Mouse (Mus musculus): ENCODE data around the gene Akap13. TPM values are rescaled to one million over a fixed set of nuclear protein-coding genes. Genes with fewer than 3 reads are reported as not detected.
"Not testable (repeated sequence)": the region's sequence is repeated elsewhere in the genome, so short reads cannot be mapped to it uniquely, and the experiment has no call there.

Gene Akap13
- polyA plus RNA-seq, 1 experiment from 2014 or later: 41.0 TPM

- WGBS (ENCODE audit: insufficient replicate concordance): 70% methylated on average over 12 of the region's 12 CpGs
- Histone ChIP-seq H3K4me2 (ENCODE audit: low read depth, low read length) (no peak overlapping the region), H3K27ac (ENCODE audit: low read length) (no peak overlapping the region), H3K36me3 (ENCODE audit: control insufficient read depth, insufficient read depth) (peaks cover 46% of the 10 kb centered on the region), H3K27me3 (ENCODE audit: control insufficient read depth, insufficient read depth, low read depth, low read length) (no peaks in the 10 kb centered on the region), H3K9me3 (replicated peaks; ENCODE audit: control insufficient read depth, low read length) (no peaks in the 10 kb centered on the region), H3K4me1 (ENCODE audit: control insufficient read depth, low read depth, low read length) (peaks cover 21% of the 10 kb centered on the region), H3K4me3 (ENCODE audit: low read depth, low read length) (no peak overlapping the region), H3K9ac (ENCODE audit: low read depth, low read length) (no peak overlapping the region)
- ATAC-seq (ENCODE audit: low read depth): no peak
Observed at GRCm38 (mm10) chr7:75753192-75753783, 298.0 kb downstream of the Akap13 start.

DNA sequence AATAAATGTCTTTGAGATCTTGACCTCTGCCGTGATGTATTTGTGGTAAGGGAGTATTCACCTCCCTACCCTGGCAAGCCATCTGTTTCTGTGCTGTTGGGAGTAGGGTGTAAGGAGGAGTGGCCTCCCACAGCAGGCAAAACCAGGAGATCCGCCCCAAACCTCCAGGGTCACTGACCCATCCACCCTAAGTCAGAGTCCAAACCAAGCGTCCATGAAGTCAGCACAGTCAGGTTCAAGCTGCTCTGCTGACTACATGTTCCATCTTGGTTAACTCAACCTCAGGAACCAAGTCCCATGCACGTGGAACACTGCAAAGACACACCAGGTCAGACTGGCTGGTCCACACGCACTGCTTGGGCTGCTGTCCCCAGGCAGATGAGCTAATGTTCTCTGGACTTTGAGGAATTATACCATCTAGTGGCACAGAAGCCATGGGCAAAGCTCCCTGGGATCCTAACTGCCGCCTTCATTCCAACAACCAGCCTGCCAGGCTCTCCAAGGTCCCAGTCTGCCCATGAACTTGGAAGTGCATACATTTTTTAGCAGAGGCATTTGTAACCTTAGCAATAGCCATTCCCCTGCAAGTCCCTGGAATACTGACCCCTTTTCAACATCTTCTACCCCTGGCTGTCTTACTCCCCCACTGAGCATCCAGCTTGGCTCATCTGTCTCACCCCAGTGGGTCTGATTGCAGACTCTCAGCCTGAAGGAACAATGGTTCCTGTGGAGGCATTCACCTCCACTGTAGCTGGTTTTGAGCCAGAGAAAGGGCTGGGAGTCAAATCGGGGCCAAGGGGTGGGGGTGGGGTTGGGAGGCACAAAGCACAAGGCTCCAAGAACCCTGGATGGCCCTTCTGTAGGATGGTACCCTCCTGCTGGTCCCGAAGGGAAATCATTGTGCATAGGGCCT, 299.5 kb downstream of the Akap13 start:
- Histone ChIP-seq H3K36me3 (ENCODE audit: control insufficient read depth, insufficient read depth) (peaks cover 31% of the 10 kb centered on the region), H3K9ac (ENCODE audit: low read depth, low read length) (no peak overlapping the region), H3K4me2 (ENCODE audit: low read depth, low read length) (no peak overlapping the region), H3K27me3 (ENCODE audit: control insufficient read depth, insufficient read depth, low read depth, low read length) (no peaks in the 10 kb centered on the region), H3K4me1 (ENCODE audit: control insufficient read depth, low read depth, low read length) (peaks cover 34% of the 10 kb centered on the region), H3K9me3 (replicated peaks; ENCODE audit: control insufficient read depth, low read length) (no peaks in the 10 kb centered on the region), H3K27ac (ENCODE audit: low read length) (no peak overlapping the region), H3K4me3 (ENCODE audit: low read depth, low read length) (no peak overlapping the region)
- no peak for ATAC-seq (ENCODE audit: low read depth)
- WGBS (ENCODE audit: insufficient replicate concordance): 67% methylated on average over 8 of the region's 8 CpGs

DNA sequence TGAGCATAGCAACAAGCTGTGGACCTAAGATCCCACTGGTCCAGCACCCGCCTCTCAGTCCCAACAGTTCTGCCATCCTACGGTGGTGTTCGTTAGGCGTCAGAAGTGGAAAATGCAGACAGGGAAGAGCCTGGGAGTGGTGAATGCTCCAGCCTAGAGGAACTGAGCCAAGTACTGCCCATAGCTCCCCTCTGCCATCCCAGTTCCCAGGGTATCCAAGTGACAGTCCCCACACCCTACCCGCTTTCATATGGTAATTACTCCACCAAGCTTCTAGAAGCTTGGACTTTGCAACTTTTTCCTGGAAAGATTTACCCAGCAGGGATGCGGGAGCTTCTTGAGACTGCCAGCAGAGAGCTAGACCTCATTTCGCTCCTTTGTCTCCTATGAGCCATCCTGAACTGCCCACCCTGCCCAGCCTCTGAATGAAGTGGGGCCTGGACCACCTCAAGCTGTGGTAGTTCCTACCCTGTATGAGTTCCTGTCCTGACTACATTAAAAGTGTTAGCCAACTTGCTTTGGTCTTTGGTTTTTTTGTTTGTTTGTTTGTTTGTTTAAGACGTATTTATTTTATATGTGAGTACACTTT, 300.6 kb downstream of the Akap13 start:
- 93% methylated on average over 8 of the region's 8 CpGs for WGBS (ENCODE audit: insufficient replicate concordance)
- Histone ChIP-seq H3K27ac (ENCODE audit: low read length) (no peak overlapping the region), H3K4me3 (ENCODE audit: low read depth, low read length) (no peak overlapping the region), H3K9ac (ENCODE audit: low read depth, low read length) (no peak overlapping the region), H3K36me3 (ENCODE audit: control insufficient read depth, insufficient read depth) (peaks cover 20% of the 10 kb centered on the region), H3K4me1 (ENCODE audit: control insufficient read depth, low read depth, low read length) (peaks cover 36% of the 10 kb centered on the region), H3K27me3 (ENCODE audit: control insufficient read depth, insufficient read depth, low read depth, low read length) (no peaks in the 10 kb centered on the region), H3K4me2 (ENCODE audit: low read depth, low read length) (no peak overlapping the region), H3K9me3 (replicated peaks; ENCODE audit: control insufficient read depth, low read length) (no peaks in the 10 kb centered on the region)
- ATAC-seq (ENCODE audit: low read depth): no peak

- WGBS (ENCODE audit: insufficient replicate concordance): 72% methylated on average over 7 of the region's 7 CpGs
- ATAC-seq (ENCODE audit: low read depth): no peak
- no peak overlapping the region for H3K4me2 ChIP-seq (ENCODE audit: low read depth, low read length)
- no peaks in the 10 kb centered on the region for H3K9me3 ChIP-seq (replicated peaks; ENCODE audit: control insufficient read depth, low read length)
- H3K4me1 ChIP-seq (ENCODE audit: control insufficient read depth, low read depth, low read length): peaks cover 31% of the 10 kb centered on the region
- H3K4me3 ChIP-seq (ENCODE audit: low read depth, low read length): no peak overlapping the region
- H3K27ac ChIP-seq (ENCODE audit: low read length): no peak overlapping the region
- H3K27me3 ChIP-seq (ENCODE audit: control insufficient read depth, insufficient read depth, low read depth, low read length): no peaks in the 10 kb centered on the region
- H3K36me3 ChIP-seq (ENCODE audit: control insufficient read depth, insufficient read depth): no peaks in the 10 kb centered on the region
- H3K9ac ChIP-seq (ENCODE audit: low read depth, low read length): no peak overlapping the region
Observed at GRCm38 (mm10) chr7:75759992-75760514, 304.7 kb downstream of the Akap13 start.

DNA sequence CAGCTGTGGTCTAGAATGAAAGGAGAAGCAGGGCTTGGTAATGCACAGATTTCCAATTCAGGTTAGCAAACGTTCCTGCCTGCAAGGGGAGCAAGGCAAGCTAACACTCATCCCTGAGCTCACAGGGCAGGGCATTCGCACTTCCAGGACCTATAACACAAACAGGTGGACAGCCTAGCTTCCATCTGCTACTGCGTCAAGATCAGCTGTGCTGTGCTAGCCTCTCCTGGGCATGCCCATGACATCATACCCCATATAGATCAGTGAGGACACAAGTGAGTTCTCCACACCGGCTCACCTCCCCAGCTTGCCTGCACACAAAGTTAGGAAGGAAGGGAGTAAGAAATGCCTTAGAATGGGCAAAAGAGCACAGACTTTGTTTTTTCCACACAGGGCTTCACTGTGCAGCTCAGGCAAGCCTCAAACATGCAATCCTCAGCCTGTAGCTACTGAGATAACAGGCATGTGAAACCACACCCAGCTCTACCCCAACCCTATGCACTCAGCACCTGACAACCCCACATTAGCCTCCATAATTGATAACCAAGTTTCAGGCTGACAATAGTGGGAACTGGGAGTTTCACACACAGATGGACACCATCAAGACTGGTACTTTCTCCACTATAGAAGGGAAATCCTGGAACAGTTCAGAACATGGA, 305.5 kb downstream of the Akap13 start:
- H3K27me3 ChIP-seq (ENCODE audit: control insufficient read depth, insufficient read depth, low read depth, low read length); H3K9ac ChIP-seq (ENCODE audit: low read depth, low read length); H3K4me3 ChIP-seq (ENCODE audit: low read depth, low read length); H3K36me3 ChIP-seq (ENCODE audit: control insufficient read depth, insufficient read depth); H3K9me3 ChIP-seq (replicated peaks; ENCODE audit: control insufficient read depth, low read length): not testable (repeated sequence)
- whole genome bisulfite sequencing (ENCODE audit: insufficient replicate concordance): 28% methylated on average over 4 of the region's 4 CpGs
- 0 out of 2 replicates have a peak overlapping the region, but pooled peaks have one; percentile 8 for H3K4me2 ChIP-seq (ENCODE audit: low read depth, low read length)
- ATAC-seq (ENCODE audit: low read depth): peak; percentile 98
- peaks cover 31% of the 10 kb centered on the region for H3K4me1 ChIP-seq (ENCODE audit: control insufficient read depth, low read depth, low read length)
- peak overlapping the region; percentile 51 for H3K27ac ChIP-seq (ENCODE audit: low read length)

DNA sequence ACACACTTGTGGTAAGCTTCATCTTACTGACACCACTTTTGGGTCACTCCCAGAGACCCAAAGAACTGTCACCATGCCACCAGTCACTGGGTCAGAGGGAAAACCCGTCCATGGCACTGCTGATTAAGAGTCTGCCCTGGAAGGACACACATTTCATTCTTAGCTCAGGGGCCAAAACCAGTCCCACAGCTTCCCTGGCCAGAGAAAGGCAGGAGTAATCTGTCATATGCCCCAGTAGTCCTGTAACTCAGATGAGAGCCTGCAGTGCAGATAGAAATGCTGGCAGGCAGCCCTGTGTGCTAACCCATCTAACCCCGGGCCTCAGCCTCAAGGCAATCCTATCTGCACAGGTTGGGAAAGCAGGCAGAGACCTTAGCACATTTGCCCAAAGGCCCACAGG, 306.9 kb downstream of the Akap13 start:
- not testable (repeated sequence) for H3K9ac ChIP-seq (ENCODE audit: low read depth, low read length); H3K4me2 ChIP-seq (ENCODE audit: low read depth, low read length); H3K9me3 ChIP-seq (replicated peaks; ENCODE audit: control insufficient read depth, low read length); H3K36me3 ChIP-seq (ENCODE audit: control insufficient read depth, insufficient read depth); H3K27ac ChIP-seq (ENCODE audit: low read length); H3K4me3 ChIP-seq (ENCODE audit: low read depth, low read length); H3K27me3 ChIP-seq (ENCODE audit: control insufficient read depth, insufficient read depth, low read depth, low read length)
- 0 out of 2 replicates have a peak, but pooled peaks have one; percentile 14 for ATAC-seq (ENCODE audit: low read depth)
- H3K4me1 ChIP-seq (ENCODE audit: control insufficient read depth, low read depth, low read length): peaks cover 31% of the 10 kb centered on the region
- WGBS (ENCODE audit: insufficient replicate concordance): 48% methylated on average over 2 of the region's 2 CpGs

DNA sequence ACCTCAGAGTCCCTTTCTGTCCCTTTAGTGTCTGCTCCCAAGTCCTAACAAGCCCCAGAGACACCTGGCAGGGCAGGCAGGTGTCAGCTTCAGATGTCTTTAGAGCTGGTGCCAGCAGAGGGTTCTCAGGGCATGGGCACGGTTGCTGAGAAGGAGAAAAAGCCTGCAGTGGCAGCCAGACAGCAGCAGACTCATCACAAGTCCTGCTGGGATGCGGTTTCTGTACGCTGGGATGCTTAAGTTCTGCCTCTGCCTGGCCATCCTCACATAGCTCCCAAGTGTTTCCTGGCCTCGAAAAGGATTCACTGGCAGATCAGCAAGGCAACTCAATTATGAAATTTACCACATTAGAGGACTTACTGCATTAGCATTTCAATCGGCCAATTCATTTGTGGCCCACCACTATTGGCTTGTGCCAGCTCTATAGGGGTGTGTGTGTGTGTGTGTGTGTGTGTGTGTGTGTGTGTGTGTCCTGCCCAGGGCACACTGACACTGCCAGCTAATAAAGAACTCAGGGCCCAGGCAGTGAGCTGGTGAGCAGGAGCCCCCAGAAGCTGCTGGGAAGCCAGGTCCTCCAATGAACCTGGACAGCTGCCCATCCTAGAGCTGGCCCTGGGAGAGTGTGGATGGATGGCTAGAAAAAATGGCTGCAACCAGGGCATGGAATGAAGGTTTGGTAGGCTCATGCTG, 311.9 kb downstream of the Akap13 start:
- H3K27ac ChIP-seq (ENCODE audit: low read length); H3K4me1 ChIP-seq (ENCODE audit: control insufficient read depth, low read depth, low read length); H3K27me3 ChIP-seq (ENCODE audit: control insufficient read depth, insufficient read depth, low read depth, low read length); H3K9ac ChIP-seq (ENCODE audit: low read depth, low read length); H3K4me3 ChIP-seq (ENCODE audit: low read depth, low read length); H3K4me2 ChIP-seq (ENCODE audit: low read depth, low read length); ATAC-seq (ENCODE audit: low read depth); H3K9me3 ChIP-seq (replicated peaks; ENCODE audit: control insufficient read depth, low read length): not testable (repeated sequence)
- 57% methylated on average over 1 of the region's 5 CpGs for WGBS (ENCODE audit: insufficient replicate concordance)
- peaks cover 11% of the 10 kb centered on the region for H3K36me3 ChIP-seq (ENCODE audit: control insufficient read depth, insufficient read depth)

DNA sequence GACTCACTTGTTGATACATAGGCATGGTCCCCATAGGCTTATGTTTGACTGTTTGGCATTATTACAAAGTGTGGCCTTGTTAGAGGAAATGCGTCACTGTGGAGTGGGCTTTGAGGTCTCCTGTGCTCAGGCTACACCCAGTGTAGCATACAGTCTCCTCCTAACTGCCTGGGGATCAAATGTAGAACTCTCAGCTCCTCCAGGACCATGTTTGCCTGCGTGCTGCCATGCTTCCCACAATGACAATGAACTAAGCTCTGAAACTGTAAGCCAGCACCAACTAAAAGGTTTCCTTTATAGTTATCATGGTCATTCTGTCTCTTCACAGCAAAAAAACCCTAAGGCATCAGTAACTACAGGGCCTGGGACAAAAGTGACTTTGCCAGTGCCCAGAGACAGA, 312.8 kb downstream of the Akap13 start:
- Histone ChIP-seq H3K9ac (ENCODE audit: low read depth, low read length) (no peak overlapping the region), H3K4me1 (ENCODE audit: control insufficient read depth, low read depth, low read length) (no peaks in the 10 kb centered on the region), H3K36me3 (ENCODE audit: control insufficient read depth, insufficient read depth) (peaks cover 11% of the 10 kb centered on the region), H3K4me2 (ENCODE audit: low read depth, low read length) (no peak overlapping the region), H3K4me3 (ENCODE audit: low read depth, low read length) (no peak overlapping the region), H3K27me3 (ENCODE audit: control insufficient read depth, insufficient read depth, low read depth, low read length) (no peaks in the 10 kb centered on the region), H3K9me3 (replicated peaks; ENCODE audit: control insufficient read depth, low read length) (no peaks in the 10 kb centered on the region), H3K27ac (ENCODE audit: low read length) (no peak overlapping the region)
- WGBS (ENCODE audit: insufficient replicate concordance): 83% methylated on average over 2 of the region's 2 CpGs
- ATAC-seq (ENCODE audit: low read depth): no peak
